Mouse (Mus musculus): ENCODE results near the gene P2rx5. TPM values are rescaled to one million over a fixed set of nuclear protein-coding genes. Genes with fewer than 3 reads are reported as not detected.

The P2rx5 gene
- polyA plus RNA-seq, 1 experiment from 2014 or later, result 0.08 TPM

GRCm38 (mm10) chr11:73177509-73177875 lies 17.3 kb downstream of the P2rx5 start:
- H3K27ac ChIP-seq (replicated peaks; ENCODE audit: low read depth, low read length), result peak overlapping the region; percentile 81
- no peaks in the 10 kb centered on the region for H3K27me3 ChIP-seq (ENCODE audit: control insufficient read depth, insufficient read depth, low read length)
- peak; percentile 67 for ATAC-seq (ENCODE audit: insufficient number of reproducible peaks, low FRiP score, low TSS enrichment, low read depth)
- peak overlapping the region; percentile 96 for H3K4me3 ChIP-seq (ENCODE audit: low read depth, low read length)
- peak overlapping the region; percentile 89 for H3K9ac ChIP-seq (ENCODE audit: low read length)
- H3K4me2 ChIP-seq (ENCODE audit: low read depth, severe bottlenecking), result peak overlapping the region; percentile 69
- H3K36me3 ChIP-seq (ENCODE audit: control insufficient read depth, insufficient read depth, low read length), result peaks cover 2% of the 10 kb centered on the region; the same call in 1 of the 2 replicates
- DNase-seq (ENCODE audit: low spot score), result peak; percentile 86
- no peaks in the 10 kb centered on the region for H3K9me3 ChIP-seq (ENCODE audit: control insufficient read depth, low read length)
- H3K4me1 ChIP-seq (ENCODE audit: control insufficient read depth, insufficient read depth, low read length), result peaks cover 11% of the 10 kb centered on the region
- WGBS, result 0% methylated on average over 26 of the region's 28 CpGs

DNA sequence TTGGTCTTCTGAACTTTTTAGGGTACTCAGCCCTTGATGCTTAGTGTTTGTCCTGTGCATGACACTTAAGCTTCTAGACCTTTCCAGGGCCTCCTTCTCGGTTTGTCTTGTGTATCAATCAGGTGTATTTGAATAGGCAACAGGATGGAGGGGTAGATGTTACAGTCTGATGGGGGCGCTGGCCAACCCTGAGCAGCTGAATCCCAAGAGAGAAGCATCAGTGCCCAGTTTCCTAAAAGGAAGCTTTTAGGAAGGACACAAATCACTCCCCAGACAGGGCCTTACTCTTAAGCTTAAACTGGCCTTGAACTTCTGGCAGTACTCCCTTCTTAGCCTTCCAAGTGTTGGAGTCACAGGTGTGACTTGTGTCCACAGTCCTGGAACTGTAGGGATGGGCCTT lies 17.7 kb downstream of the P2rx5 start:
- no peaks in the 10 kb centered on the region for H3K9me3 ChIP-seq (ENCODE audit: control insufficient read depth, low read length)
- peaks cover 2% of the 10 kb centered on the region; the same call in 1 of the 2 replicates for H3K36me3 ChIP-seq (ENCODE audit: control insufficient read depth, insufficient read depth, low read length)
- DNase-seq (ENCODE audit: low spot score) (no peak), ATAC-seq (ENCODE audit: insufficient number of reproducible peaks, low FRiP score, low TSS enrichment, low read depth) (no peak)
- H3K4me3 ChIP-seq (ENCODE audit: low read depth, low read length), result peak overlapping the region; percentile 96
- H3K4me1 ChIP-seq (ENCODE audit: control insufficient read depth, insufficient read depth, low read length), result peaks cover 11% of the 10 kb centered on the region
- H3K9ac ChIP-seq (ENCODE audit: low read length), result peak overlapping the region; percentile 89
- no peaks in the 10 kb centered on the region for H3K27me3 ChIP-seq (ENCODE audit: control insufficient read depth, insufficient read depth, low read length)
- peak overlapping the region; percentile 69 for H3K4me2 ChIP-seq (ENCODE audit: low read depth, severe bottlenecking)
- WGBS, result 7% methylated on average over 2 of the region's 2 CpGs
- H3K27ac ChIP-seq (replicated peaks; ENCODE audit: low read depth, low read length), result peak overlapping the region; percentile 81

DNA sequence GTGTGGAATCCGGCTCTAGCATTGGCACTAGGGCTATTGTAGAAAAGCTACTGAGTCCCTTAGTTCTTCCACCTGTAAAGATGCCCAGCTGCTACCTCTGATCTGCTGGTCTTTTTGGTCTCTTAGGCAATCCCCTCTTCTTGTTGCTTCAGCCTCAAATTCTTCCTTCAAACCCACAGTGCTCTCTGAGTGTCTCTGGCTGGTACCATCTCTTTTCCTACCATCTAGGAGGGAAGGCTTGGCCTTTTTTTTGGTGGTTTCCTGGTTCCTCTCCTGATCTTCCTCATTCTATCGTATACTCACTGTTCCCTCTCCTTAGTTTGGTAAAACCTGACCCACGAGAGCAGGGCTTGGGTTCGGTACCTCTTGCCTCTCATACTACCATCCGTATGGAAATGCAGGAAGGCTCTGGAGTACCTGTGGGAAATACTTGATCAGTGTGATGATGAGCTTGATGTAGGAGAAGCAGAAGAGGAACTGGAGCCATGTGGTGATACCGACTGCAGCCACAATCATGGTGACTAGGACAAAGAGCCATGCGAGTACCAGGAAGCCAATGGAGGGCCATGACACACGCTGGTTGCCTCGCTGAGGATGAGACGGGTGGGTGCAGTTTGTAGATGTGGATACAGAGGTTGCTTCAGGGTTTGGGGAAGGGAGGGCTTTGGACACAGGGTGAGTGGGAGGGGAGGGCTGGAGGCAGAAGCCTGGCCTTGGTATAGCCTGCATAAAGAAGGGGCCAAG lies 25.8 kb downstream of the P2rx5 start:
- Histone ChIP-seq H3K4me3 (ENCODE audit: low read depth, low read length) (no peak overlapping the region), H3K27ac (replicated peaks; ENCODE audit: low read depth, low read length) (no peak overlapping the region), H3K4me2 (ENCODE audit: low read depth, severe bottlenecking) (no peak overlapping the region), H3K36me3 (ENCODE audit: control insufficient read depth, insufficient read depth, low read length) (peaks cover 5% of the 10 kb centered on the region; the same call in 1 of the 2 replicates), H3K4me1 (ENCODE audit: control insufficient read depth, insufficient read depth, low read length) (no peaks in the 10 kb centered on the region), H3K9ac (ENCODE audit: low read length) (no peak overlapping the region), H3K9me3 (ENCODE audit: control insufficient read depth, low read length) (no peaks in the 10 kb centered on the region), H3K27me3 (ENCODE audit: control insufficient read depth, insufficient read depth, low read length) (no peaks in the 10 kb centered on the region)
- ATAC-seq (ENCODE audit: insufficient number of reproducible peaks, low FRiP score, low TSS enrichment, low read depth) (no peak), DNase-seq (ENCODE audit: low spot score) (no peak)
- WGBS, result 97% methylated on average over 10 of the region's 10 CpGs

GRCm38 (mm10) chr11:73187231-73187630 lies 27.0 kb downstream of the P2rx5 start:
- H3K4me2 ChIP-seq (ENCODE audit: low read depth, severe bottlenecking), result no peak overlapping the region
- no peak overlapping the region for H3K27ac ChIP-seq (replicated peaks; ENCODE audit: low read depth, low read length)
- no peak for ATAC-seq (ENCODE audit: insufficient number of reproducible peaks, low FRiP score, low TSS enrichment, low read depth)
- H3K4me3 ChIP-seq (ENCODE audit: low read depth, low read length), result no peak overlapping the region
- no peak for DNase-seq (ENCODE audit: low spot score)
- no peaks in the 10 kb centered on the region for H3K4me1 ChIP-seq (ENCODE audit: control insufficient read depth, insufficient read depth, low read length)
- H3K36me3 ChIP-seq (ENCODE audit: control insufficient read depth, insufficient read depth, low read length), result peaks cover 5% of the 10 kb centered on the region; the same call in 1 of the 2 replicates
- no peaks in the 10 kb centered on the region for H3K27me3 ChIP-seq (ENCODE audit: control insufficient read depth, insufficient read depth, low read length)
- 87% methylated on average over 6 of the region's 6 CpGs for WGBS
- H3K9ac ChIP-seq (ENCODE audit: low read length), result no peak overlapping the region
- no peaks in the 10 kb centered on the region for H3K9me3 ChIP-seq (ENCODE audit: control insufficient read depth, low read length)

GRCm38 (mm10) chr11:73193047-73193446 lies 32.8 kb downstream of the P2rx5 start:
- 68% methylated on average over 6 of the region's 6 CpGs for WGBS
- Histone ChIP-seq H3K4me3 (ENCODE audit: low read depth, low read length) (no peak overlapping the region), H3K9ac (ENCODE audit: low read length) (no peak overlapping the region), H3K27me3 (ENCODE audit: control insufficient read depth, insufficient read depth, low read length) (no peaks in the 10 kb centered on the region), H3K4me1 (ENCODE audit: control insufficient read depth, insufficient read depth, low read length) (no peaks in the 10 kb centered on the region), H3K27ac (replicated peaks; ENCODE audit: low read depth, low read length) (no peak overlapping the region), H3K4me2 (ENCODE audit: low read depth, severe bottlenecking) (no peak overlapping the region), H3K9me3 (ENCODE audit: control insufficient read depth, low read length) (no peaks in the 10 kb centered on the region), H3K36me3 (ENCODE audit: control insufficient read depth, insufficient read depth, low read length) (no peaks in the 10 kb centered on the region)
- no peak for DNase-seq (ENCODE audit: low spot score)
- ATAC-seq (ENCODE audit: insufficient number of reproducible peaks, low FRiP score, low TSS enrichment, low read depth), result no peak

GRCm38 (mm10) chr11:73194444-73194843 lies 34.2 kb downstream of the P2rx5 start:
- no peak overlapping the region for H3K9ac ChIP-seq (ENCODE audit: low read length)
- no peaks in the 10 kb centered on the region for H3K36me3 ChIP-seq (ENCODE audit: control insufficient read depth, insufficient read depth, low read length)
- H3K4me1 ChIP-seq (ENCODE audit: control insufficient read depth, insufficient read depth, low read length), result no peaks in the 10 kb centered on the region
- no peaks in the 10 kb centered on the region for H3K27me3 ChIP-seq (ENCODE audit: control insufficient read depth, insufficient read depth, low read length)
- H3K4me3 ChIP-seq (ENCODE audit: low read depth, low read length), result no peak overlapping the region
- no peaks in the 10 kb centered on the region for H3K9me3 ChIP-seq (ENCODE audit: control insufficient read depth, low read length)
- WGBS, result 82% methylated on average over 2 of the region's 2 CpGs
- H3K27ac ChIP-seq (replicated peaks; ENCODE audit: low read depth, low read length), result no peak overlapping the region
- ATAC-seq (ENCODE audit: insufficient number of reproducible peaks, low FRiP score, low TSS enrichment, low read depth), result no peak
- no peak for DNase-seq (ENCODE audit: low spot score)
- H3K4me2 ChIP-seq (ENCODE audit: low read depth, severe bottlenecking), result no peak overlapping the region

- Histone ChIP-seq H3K4me1 (ENCODE audit: control insufficient read depth, insufficient read depth, low read length) (no peaks in the 10 kb centered on the region), H3K36me3 (ENCODE audit: control insufficient read depth, insufficient read depth, low read length) (no peaks in the 10 kb centered on the region), H3K9me3 (ENCODE audit: control insufficient read depth, low read length) (no peaks in the 10 kb centered on the region), H3K9ac (ENCODE audit: low read length) (no peak overlapping the region), H3K27me3 (ENCODE audit: control insufficient read depth, insufficient read depth, low read length) (no peaks in the 10 kb centered on the region), H3K27ac (replicated peaks; ENCODE audit: low read depth, low read length) (no peak overlapping the region), H3K4me2 (ENCODE audit: low read depth, severe bottlenecking) (peak overlapping the region; percentile 76), H3K4me3 (ENCODE audit: low read depth, low read length) (peak overlapping the region; percentile 58)
- WGBS, result 7% methylated on average over 1 of the region's 1 CpGs
- DNase-seq (ENCODE audit: low spot score) (no peak), ATAC-seq (ENCODE audit: insufficient number of reproducible peaks, low FRiP score, low TSS enrichment, low read depth) (no peak)
Observed at GRCm38 (mm10) chr11:73198190-73198589, 38.0 kb downstream of the P2rx5 start.

- DNase-seq (ENCODE audit: low spot score) (peak; percentile 80), ATAC-seq (ENCODE audit: insufficient number of reproducible peaks, low FRiP score, low TSS enrichment, low read depth) (peak; percentile 95)
- 2% methylated on average over 22 of the region's 22 CpGs for WGBS
- Histone ChIP-seq H3K27ac (replicated peaks; ENCODE audit: low read depth, low read length) (no peak within 1 kb of the TSS), H3K4me3 (ENCODE audit: low read depth, low read length) (peak within 1 kb of the TSS; percentile 58), H3K9me3 (ENCODE audit: control insufficient read depth, low read length) (no peaks in the 10 kb centered on the region), H3K4me1 (ENCODE audit: control insufficient read depth, insufficient read depth, low read length) (no peaks in the 10 kb centered on the region), H3K27me3 (ENCODE audit: control insufficient read depth, insufficient read depth, low read length) (no peaks in the 10 kb centered on the region), H3K36me3 (ENCODE audit: control insufficient read depth, insufficient read depth, low read length) (no peaks in the 10 kb centered on the region), H3K4me2 (ENCODE audit: low read depth, severe bottlenecking) (peak within 1 kb of the TSS; percentile 76), H3K9ac (ENCODE audit: low read length) (peak within 1 kb of the TSS; percentile 64)
Observed at GRCm38 (mm10) chr11:73198603-73199229, 38.5 kb downstream of the P2rx5 start, which contains the start of gene Ctns. Gene Ctns, minus strand, starts transcription at chr11:73199042.
